Mouse (Mus musculus): ENCODE data around the gene Hnrnph2.

DNA sequence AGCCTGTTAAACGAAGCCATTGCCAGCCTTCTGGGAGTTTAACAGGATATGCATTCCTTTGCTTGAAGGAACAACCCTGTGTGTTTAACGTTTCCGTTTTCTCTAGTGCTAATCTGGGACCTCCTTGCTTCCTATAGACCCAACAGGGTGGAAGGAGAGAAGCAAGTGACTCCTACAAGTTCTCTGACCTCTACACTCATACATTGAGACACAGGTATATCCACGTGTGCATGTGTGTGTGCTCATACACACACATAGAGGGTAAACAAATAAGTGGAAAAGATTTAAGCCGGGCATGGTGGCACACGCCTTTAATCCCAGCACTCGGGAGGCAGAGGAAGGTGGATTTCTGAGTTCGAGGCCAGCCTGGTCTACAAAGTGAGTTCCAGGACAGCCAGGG, 46.4 kb downstream of the Hnrnph2 start:
- no peak for TF ChIP-seq POLR2A (IDR thresholded peaks at IDR 0.05; ENCODE audit: extremely low read depth, insufficient read depth, low read length)
- no peak for TF ChIP-seq CTCF (IDR thresholded peaks at IDR 0.05; ENCODE audit: extremely low read depth, insufficient read depth, low read length)

All from cortical plate, adult 2 months (tissue).